ENCODE assay signal across 1 mouse cellular context in the genomic region with DNA sequence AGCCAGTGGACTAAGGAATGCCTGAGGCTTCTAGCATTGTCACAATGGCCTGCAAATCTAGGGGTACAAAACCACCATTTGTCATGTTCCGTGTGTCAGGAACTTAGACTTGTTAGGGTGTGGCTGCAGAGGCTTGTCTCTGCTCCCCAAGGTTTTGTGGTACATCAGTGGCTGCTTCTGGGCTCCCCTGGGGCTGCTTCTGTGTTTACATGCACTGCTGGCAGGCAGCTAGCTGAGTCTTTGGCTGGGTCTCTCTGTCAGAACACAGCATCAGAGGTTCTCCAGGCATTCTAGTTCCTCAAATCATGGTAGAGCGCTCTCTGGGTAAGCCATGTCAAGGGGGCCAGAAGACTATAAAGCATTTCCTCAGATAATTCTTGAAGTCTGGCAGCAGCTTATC.
TF ChIP-seq lines count a peak whose summit lies in the region.

No protein-coding gene starts in this region.

TF ChIP-seq in CH12.LX, 34 proteins besides CTCF, POLR2A, EP300 and RAD21 (continued from another document):
- TF ChIP-seq KAT2A (IDR thresholded peaks at IDR 0.05; ENCODE audit: insufficient replicate concordance, low read length), result 0 out of 2 replicates have a peak, but pooled peaks have one; percentile 51
